Mouse (Mus musculus) CH12F3 (cell line): ENCODE measurements around the gene Ugt8a.

Experiments
- in situ Hi-C: fragments of 300-500 bp; cut with MboI; formaldehyde crosslinking; loops from 2 replicates; pipeline ENCODE4 v1.14.3; 2020; ENCODE audit warnings: low sequenced_read_pairs

Gene Ugt8a

DNA sequence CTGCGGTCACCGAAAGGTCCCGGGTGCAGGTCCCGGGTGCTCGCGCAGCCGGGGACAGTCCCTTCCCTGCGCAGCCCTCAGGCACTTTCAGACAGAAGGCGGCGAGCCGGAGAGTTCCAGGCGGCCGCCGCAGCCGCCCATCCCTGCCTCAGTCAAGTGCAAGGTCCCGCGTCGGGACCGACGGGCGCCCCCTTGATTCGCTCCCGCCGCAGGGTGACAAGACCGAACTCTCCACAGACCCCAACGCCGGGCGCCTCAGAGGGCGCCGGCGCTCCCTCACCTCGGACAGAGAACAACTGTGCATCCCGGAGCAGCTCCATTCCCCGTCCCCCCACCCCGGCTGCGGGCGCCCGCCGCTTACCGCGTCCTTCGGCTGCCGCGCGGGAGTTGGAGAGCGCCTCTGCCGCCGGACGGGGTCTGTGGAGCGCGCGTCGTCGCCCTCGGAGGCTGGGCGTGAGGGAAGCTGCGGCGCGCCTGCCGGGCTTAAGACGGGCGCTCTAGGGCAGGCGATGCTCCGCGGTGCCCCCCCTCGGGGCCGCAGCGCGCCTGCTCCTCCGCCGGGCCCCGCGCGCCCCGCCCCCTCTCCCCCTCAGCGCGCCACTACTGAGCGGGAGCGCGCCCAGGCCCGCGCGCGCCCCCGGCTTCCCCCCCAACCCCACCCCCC lies at the start of gene Ugt8a:
Gene Ugt8a, minus strand, starts transcription at position 528 of the 664 bp plus-strand sequence.
- in situ Hi-C loops, result no loop called here

DNA sequence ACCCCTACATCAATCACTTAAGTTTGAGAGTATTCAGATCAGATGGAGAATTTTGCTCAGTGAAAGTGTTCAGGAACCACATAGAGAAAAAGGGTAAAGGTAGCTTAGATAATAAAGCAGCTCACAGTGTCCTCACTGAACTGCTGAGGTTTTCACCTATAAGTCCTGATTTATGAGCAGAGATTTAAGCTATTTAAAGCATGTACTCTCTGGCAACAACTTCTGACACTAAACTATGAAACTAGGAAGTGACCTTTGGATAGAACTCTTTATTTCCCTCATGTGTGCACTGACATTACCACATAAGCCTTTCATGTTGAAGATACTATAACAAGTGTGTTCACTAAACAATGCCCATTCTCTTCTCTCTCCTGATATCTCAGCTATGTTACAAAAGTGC lies 48.2 kb upstream of the Ugt8a start:
- in situ Hi-C loops, result no loop called here

DNA sequence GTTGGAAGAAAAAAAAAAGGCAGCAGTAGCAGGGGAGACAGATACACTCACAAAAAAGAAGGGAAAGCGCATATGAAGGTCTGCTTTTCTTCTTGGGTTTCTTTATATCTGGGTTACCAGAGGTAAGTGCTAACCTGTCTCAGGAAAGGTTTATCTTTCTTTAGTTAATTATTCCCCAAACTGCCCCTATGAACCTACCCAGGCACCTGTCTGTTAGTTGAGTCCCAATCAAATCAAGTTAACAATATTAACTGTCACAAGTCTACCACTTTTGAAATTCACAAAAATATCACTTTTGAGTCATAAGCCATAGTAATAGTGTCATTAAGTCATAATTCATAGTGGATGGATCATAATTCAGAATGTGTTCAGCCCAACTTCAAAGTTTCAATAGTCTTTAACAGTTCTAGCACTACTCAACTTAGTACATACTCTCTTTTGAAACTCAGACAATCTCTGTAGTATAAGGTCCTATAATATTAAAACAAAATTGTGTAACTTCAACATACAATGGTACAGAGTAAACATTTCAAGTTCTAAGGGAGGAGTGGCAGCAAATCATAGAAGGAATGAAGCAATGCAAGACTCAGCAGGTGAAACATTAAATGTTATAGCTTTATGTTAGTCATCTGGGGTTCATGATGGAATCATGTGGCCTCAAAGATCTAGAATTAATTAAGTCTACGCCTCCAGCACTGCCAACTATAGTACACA lies 45.4 kb upstream of the Ugt8a start:
- in situ Hi-C loops, result no loop called here

DNA sequence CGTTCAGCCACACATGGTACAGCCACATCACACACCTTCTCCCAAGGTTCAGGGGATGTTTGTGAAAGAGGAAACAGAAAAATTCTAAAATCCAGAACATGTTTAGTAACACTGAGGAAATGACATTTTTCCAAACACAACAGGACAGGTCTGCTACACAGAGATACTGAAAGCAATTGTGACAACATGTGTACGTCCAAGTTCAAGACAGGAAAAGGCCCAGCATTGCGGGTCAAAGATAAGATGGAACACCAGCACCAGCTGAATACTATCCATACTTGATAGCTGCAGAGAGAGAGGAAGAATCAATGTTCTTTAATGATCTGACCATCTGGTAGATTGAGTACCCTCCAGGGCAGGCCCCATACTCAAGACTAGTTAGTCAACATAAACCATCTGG lies 41.1 kb upstream of the Ugt8a start:
- in situ Hi-C loops, result no loop called here

DNA sequence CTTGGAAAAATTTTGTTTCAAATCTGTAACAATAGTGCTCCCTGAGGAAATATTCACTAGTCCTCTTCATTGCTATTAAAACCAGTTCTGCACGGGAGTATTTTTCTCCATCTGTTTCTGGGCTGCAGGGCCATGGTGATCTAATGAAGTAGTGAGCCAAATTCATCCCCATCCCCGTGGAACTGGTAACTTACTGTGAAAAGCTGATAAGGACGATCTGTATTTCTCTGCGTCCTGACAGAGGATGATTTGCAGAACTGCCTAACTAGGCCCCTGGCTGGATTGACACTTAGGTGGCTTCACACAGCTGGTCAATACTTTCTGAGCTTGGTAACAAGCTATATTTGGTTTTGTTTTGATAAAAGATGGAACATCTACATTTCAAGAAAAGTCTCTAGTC lies 37.5 kb upstream of the Ugt8a start:
- in situ Hi-C loops, result no loop called here

DNA sequence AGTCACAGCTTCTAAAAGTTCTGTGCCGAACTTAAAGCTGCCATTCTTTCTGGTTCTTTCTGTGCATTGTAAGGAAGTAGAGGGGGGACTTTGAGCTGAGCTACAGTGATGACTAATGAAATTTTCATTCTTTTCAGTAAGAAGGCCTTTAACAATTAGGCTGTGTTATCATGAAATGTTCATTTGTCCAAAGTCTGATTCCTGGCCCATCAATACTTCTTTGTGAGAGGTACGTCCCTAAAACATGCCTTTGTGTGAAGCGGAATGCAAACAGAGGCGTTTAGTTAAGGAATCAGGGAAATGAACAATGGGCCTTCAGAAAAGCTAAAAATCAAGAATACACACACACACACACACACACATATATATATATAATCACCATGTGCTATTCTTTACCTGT lies 31.0 kb upstream of the Ugt8a start:
- in situ Hi-C loops, result no loop called here

DNA sequence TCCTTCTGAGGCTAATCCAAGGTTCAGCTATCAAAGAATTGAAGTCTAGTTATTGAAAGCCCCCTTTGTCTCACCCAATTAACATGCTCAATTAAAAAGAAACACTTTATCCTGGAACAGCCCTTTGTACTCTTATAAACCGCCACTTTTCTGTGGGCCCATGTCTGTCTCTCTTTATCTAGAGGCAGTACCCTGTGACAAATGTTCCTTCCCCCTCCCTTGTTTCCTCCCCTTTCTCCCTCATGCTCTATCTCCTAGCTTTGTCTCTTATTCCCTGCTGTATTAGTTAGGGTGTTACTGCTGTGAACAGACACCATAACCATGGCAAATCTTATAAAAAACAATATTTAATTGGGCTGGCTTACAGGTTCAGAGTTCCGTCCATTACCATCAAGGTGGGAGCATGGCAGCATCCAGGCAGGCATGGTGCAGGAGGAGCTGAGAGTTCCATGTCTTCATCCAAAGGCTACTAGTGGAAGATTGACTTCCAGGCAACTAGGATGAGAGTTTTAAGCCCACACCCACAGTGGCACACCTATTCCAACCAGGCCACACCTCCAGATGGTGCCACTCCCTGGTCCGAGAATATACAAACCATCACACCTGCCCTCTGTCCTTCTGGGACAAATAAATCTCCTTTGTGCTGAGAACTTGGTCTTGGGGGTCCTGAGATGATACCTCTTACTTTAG lies 17.9 kb upstream of the Ugt8a start:
- in situ Hi-C loops, result no loop called here

DNA sequence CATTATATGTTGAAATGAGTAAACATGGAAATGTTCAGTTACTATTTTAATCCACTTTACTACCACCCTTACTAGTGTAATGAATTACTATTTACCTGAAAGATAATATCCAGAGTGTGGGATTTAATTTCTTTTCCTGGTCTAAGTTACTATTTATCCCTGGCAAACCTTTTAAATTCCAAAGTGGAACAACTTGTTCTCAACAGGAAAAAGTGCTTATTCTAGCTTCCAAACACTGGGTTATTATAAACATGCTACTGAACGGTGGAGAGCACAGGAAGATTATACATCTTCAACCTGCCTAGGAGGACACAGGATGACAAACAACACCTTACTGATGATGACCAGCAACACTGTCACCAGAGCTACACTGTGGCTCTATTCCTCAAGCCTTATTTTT lies 16.5 kb upstream of the Ugt8a start:
- in situ Hi-C loops, result no loop called here

DNA sequence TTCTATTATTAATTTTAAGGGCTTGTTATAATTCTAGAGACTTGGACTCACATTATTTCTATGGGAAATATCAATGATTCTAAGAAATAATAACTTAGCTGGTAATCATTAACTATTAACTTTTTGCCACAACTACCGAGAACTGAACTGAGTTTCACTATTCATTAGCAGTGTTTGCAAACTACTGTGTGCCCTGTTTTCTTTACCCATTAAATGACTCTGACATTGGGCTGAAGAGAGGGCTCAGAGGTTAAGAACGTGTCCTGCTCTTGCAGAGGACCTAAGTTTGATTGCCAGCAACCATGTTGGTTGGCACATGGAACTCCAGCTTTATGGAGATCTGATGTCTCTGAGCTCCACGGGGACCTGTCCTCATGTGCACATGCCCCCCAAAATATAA lies 2.4 kb upstream of the Ugt8a start:
- in situ Hi-C loops, result no loop called here

DNA sequence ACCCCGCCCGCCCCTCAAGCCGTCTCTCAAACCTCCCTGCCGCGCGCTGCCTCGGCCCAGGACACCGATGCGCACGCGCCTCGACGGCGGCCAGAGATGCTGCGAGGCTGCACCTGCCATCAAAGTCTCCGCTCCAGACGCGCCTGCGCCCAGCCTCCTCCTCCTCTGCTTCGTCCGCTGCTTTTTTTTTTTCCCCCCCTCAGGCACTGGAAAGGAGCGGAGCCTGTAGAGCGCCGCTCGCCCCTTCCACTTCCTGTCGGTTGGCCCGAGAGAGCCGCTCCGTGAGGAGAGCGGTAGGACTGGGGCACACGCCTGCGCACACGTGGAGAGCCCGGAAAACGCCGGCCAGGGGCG lies 314 bp upstream of the Ugt8a start:
- in situ Hi-C loops, result no loop called here

DNA sequence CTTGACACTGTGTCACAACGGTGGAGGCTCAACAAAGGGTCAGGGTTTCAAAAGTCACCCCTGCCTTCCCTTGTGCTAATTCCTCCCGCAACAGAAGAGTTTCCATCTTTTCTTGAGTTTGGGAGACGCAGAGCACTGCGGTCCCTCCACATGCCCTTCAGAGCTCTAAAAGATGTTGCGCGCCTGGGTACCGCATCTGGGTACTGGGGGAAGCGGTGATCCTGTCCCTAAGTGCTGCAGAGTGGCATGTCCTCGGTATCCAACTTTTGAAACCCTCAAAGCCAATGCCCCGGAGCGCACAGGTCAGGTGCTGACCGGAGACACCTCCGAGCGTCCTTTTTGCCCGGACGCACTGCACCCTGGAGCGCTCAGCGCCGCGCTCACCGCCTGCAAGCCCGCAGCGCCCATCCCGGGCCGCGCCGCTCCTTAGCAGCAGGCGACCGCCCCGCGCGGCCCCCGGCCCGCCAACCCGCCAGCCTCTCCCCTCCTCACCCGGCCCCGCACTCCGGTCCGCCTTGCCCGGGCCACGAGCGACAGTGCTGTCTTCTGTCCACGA lies 805 bp downstream of the Ugt8a start:
- in situ Hi-C loops, result no loop called here

DNA sequence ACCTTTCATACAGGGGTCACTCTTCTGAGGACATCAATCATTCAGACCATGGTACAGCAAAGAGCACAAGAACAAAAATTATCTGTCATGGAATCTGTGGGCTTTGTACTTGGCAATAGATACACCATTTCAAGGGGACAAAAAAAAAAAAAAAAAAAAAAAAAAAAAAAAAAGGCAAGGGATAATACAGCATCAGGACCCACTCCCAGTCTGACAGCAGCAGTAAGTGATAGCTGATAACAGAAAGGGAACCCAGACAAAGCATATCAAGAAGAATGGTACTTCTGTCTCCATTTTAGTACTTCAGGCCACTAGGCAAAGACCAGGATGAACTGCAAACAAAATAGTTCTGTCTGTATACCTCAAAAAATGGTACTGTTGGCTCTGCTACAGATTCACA lies 2.6 kb downstream of the Ugt8a start:
- in situ Hi-C loops, result no loop called here

DNA sequence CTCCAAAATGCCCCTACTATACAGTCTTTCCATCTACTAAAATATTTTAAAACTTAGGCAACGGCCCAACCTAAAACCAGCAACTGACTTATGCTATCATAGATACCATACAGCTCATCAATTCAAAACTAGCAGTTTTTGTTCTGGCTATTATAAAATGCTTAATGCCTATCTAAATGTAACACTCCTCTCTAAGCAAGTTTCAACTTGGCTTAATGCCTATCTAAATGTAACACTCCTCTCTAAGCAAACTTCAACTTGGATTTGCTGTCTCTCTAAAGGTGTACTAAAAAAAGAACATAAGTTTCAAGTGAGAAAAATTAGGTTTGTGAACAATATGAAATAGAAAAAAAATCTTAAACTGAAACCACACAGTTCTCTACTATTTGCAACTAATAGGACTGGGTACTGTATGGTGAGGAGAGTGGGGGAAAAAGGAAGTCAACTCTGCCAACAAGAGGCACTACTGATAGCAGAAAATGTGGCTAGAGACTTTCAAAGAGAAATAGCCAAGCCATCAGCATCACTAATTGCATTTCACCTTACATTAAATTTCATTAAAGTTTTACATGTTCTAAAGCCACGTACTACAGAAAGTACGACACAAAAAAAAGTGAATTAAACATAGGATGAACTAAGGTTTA lies 5.7 kb downstream of the Ugt8a start:
- in situ Hi-C loops, result no loop called here

DNA sequence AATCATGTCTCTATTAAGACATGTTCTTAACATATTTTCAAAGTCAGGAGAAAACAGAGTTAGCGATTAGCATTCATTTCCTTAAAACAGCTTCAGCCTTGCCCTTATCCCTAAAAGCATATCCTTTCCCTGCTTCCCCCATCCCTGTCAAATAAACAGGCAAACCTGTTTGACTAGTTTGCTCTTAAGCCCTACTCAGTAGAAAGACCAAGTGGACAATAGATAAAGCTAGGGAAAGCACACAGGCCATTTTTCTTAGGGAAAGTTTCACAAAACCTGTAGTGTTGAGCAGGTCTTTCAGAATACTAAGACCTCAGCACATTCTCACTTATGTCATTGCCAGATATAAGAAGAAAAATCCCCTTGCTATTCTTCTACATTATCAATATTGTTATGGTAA lies 7.4 kb downstream of the Ugt8a start:
- in situ Hi-C loops, result no loop called here

DNA sequence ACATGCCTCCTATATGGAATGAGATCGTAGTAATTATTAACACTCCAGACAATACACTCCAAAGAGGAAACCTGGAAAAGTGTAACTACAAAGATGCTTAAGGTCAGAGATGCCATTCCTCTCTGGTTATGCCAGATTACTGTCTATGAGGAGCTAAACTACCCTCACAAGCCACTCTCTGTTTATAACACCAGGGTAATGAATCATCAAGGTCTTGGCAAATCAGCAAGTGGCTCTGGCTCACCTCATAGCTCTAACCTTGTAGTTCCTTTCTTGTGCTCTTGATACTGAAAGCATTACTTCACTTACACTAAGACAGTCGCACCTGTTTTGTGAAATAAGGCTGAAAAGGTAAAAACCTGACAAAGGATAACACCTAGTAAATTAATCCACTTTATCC lies 17.5 kb downstream of the Ugt8a start:
- in situ Hi-C loops, result no loop called here

DNA sequence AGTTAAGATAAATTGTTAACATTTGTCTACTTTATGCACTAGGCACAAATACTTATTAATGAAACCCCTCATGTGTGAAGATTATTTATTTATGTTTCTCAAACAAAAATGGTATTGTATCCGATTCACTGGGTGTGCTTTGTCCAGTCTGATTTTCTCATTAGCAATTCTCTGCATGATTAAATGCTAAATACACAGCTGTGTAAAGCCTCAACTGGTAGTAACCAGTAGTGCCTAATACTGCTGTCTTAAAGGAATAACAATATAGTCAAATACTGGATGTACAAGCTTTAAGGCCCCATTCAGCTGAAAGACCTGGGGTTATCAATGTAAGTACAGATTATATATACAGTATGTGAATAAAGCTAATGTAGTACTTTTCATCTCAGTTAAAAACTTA lies 39.4 kb downstream of the Ugt8a start:
- in situ Hi-C loops, result no loop called here

DNA sequence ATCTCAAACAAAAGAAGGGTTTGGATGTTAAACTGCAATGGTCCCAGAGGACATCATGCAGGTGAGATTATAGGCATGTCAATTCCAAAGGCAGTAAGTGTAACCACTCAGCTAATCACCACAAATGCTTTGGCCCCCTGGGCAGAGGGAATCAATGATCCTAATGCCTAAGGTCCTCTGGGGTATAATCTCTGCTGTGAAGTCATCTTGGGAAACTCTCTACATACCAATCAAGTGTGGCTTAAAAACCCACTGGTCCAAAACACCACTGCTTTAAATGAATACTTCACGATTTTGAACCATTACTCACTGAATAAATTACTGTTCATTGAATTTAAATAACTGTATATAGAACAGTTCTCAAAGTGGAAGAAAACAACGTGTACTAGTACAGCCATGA lies 51.3 kb downstream of the Ugt8a start:
- in situ Hi-C loops, result no loop called here

DNA sequence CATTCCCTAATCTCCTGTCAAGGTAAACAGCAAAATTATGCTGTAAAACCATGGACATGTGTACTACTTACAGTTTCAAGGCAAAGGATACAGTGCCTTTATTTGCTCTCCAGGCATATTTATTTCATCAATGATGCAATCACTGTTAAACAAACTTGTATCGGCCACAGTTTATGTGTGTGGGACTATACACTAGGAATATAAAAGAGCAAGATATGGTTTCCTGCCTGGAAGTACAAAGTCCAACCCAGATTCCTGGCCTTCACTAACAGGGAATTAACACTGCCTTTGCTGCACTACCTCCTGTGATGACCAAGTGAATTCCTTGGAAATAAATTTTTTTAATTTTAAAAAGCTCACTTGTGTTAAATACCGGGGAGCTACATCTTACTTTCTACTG lies 53.5 kb downstream of the Ugt8a start:
- in situ Hi-C loops, result no loop called here

DNA sequence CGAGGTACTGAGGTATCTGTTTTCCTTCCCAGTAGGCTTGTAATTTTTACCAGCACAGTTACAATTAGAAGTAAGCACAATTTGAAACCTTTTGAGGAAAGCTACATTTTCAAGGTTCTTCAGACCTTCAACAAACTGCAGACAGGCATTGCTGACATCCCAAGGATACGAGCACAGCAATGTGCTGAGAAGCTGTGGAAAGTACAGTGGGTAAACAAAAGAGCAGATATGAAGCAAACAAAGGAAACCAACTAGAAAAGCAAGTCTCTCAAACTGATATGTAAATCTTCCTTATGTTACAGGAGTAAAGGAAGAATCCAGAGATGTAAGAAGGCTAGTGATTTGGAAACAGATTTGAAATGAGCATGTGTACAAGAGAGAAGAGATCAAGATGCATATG lies 54.0 kb downstream of the Ugt8a start:
- in situ Hi-C loops, result no loop called here

DNA sequence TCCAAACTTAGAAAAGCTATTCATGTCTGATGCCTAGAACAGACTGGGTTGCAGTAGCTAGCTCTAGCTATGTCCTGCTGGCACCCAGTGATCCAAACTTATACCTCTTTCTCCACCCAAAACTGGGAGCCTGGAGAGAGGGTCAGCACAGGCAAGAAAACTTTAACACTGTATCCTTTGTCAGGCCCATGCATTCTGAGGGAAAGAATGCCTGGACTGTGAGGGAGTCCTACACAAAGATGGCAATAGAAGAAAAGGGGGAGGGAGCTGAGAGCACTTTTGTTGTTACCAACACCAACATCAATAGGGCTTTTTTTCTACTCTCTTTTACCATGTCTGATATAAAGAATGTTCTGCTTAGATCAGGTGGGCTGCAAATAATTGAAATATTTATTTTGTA lies 55.4 kb downstream of the Ugt8a start:
- in situ Hi-C loops, result no loop called here

DNA sequence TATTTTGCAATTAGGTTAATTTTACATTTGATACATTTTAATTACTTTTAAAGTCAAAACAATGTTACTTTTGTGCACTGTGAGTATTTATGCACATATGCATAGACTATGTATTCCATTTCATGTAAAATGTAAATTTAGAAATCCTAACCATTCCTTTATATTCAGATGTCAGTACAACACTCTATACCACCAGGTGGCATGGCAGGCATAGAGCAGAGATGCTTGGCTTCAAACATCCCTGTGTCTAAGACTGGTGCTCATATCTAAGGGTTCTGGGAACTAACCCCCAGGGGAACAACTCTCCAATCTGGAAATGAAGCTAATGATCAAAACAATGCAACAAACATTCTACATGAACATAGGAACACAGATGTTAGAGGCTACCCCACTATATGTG lies 56.6 kb downstream of the Ugt8a start:
- in situ Hi-C loops, result no loop called here

DNA sequence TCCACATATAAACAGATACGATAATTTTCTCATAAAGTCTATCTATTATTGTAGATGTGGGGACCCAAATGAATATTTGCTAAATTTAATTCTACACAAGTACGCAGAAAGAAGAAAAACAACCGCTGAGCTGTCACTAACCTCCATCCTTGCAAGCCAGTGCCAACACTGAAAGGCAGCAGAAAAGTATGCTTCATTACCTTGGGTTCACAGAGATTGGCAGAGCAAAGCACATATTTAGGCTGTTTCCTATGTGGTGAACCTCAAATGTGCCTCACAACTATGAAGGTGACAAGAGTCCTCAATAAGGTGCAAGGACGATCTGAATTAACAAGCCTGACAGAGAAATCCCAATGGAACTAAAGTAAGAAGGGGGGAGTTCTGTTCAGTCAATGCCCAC lies 64.0 kb downstream of the Ugt8a start:
- in situ Hi-C loops, result no loop called here
